Mouse (Mus musculus): Measurements from ENCODE around the gene A630073D07Rik. TPM values are rescaled to one million over a fixed set of nuclear protein-coding genes. Genes with fewer than 3 reads are reported as not detected.
"Not testable (repeated sequence)": the region's sequence is repeated elsewhere in the genome, so short reads cannot be mapped to it uniquely, and the experiment has no call there.

A630073D07Rik gene
- not detected in 2 replicates for polyA plus RNA-seq (2014; fragmentation: Nextera tagmentation; extraction: Ambion mirVana)

- no peaks in the 10 kb centered on the region for H3K9me3 ChIP-seq (ENCODE audit: control insufficient read depth, low read depth, low read length)
- no peaks in the 10 kb centered on the region for H3K4me1 ChIP-seq (ENCODE audit: control insufficient read depth, insufficient read depth, low read length)
- no peaks in the 10 kb centered on the region for H3K27me3 ChIP-seq (ENCODE audit: control insufficient read depth, insufficient read depth, low read length)
- ATAC-seq (ENCODE audit: insufficient number of reproducible peaks, insufficient read depth, low FRiP score, low read depth), result no peak
- H3K4me3 ChIP-seq (ENCODE audit: low read depth, low read length), result no peak within 1 kb of the TSS
- H3K4me2 ChIP-seq (replicated peaks; ENCODE audit: low read depth, low read length), result no peak within 1 kb of the TSS
- no peak within 1 kb of the TSS for H3K9ac ChIP-seq (replicated peaks; ENCODE audit: low read depth, low read length)
- WGBS, result 76% methylated on average over 1 of the region's 1 CpGs
- no peaks in the 10 kb centered on the region for H3K36me3 ChIP-seq (ENCODE audit: control insufficient read depth, insufficient read depth, low read length)
- H3K27ac ChIP-seq (ENCODE audit: low read length), result no peak within 1 kb of the TSS
Observed at GRCm38 (mm10) chr6:132651426-132651825, at the start of gene A630073D07Rik. Gene A630073D07Rik (minus strand): TSS chr6:132651526.

- Histone ChIP-seq H3K4me1 (ENCODE audit: control insufficient read depth, insufficient read depth, low read length) (no peaks in the 10 kb centered on the region), H3K36me3 (ENCODE audit: control insufficient read depth, insufficient read depth, low read length) (no peaks in the 10 kb centered on the region), H3K27me3 (ENCODE audit: control insufficient read depth, insufficient read depth, low read length) (no peaks in the 10 kb centered on the region), H3K9me3 (ENCODE audit: control insufficient read depth, low read depth, low read length) (no peaks in the 10 kb centered on the region), H3K4me2 (replicated peaks; ENCODE audit: low read depth, low read length) (no peak within 1 kb of the TSS), H3K9ac (replicated peaks; ENCODE audit: low read depth, low read length) (no peak within 1 kb of the TSS), H3K27ac (ENCODE audit: low read length) (no peak within 1 kb of the TSS), H3K4me3 (ENCODE audit: low read depth, low read length) (no peak within 1 kb of the TSS)
- no peak for ATAC-seq (ENCODE audit: insufficient number of reproducible peaks, insufficient read depth, low FRiP score, low read depth)
- 84% methylated on average over 1 of the region's 1 CpGs for WGBS
Observed at GRCm38 (mm10) chr6:132700907-132701306, 49.6 kb upstream of the A630073D07Rik start, which contains the start of gene Tas2r121. Gene Tas2r121 (minus strand): TSS chr6:132701007.

- not testable (repeated sequence) for H3K4me2 ChIP-seq (replicated peaks; ENCODE audit: low read depth, low read length); H3K4me3 ChIP-seq (ENCODE audit: low read depth, low read length); H3K9ac ChIP-seq (replicated peaks; ENCODE audit: low read depth, low read length); ATAC-seq (ENCODE audit: insufficient number of reproducible peaks, insufficient read depth, low FRiP score, low read depth); H3K27ac ChIP-seq (ENCODE audit: low read length); H3K27me3 ChIP-seq (ENCODE audit: control insufficient read depth, insufficient read depth, low read length); H3K36me3 ChIP-seq (ENCODE audit: control insufficient read depth, insufficient read depth, low read length); H3K9me3 ChIP-seq (ENCODE audit: control insufficient read depth, low read depth, low read length); H3K4me1 ChIP-seq (ENCODE audit: control insufficient read depth, insufficient read depth, low read length)
- 79% methylated on average over 7 of the region's 7 CpGs for WGBS
Observed at GRCm38 (mm10) chr6:132691596-132691995, 40.3 kb upstream of the A630073D07Rik start.

GRCm38 (mm10) chr6:132656653-132657052 is 5.3 kb upstream of the A630073D07Rik start, which contains the start of gene Tas2r120:
Gene Tas2r120 (plus strand): TSS chr6:132656953.
- ATAC-seq (ENCODE audit: insufficient number of reproducible peaks, insufficient read depth, low FRiP score, low read depth), result no peak
- Histone ChIP-seq H3K4me3 (ENCODE audit: low read depth, low read length) (no peak within 1 kb of the TSS), H3K36me3 (ENCODE audit: control insufficient read depth, insufficient read depth, low read length) (no peaks in the 10 kb centered on the region)

GRCm38 (mm10) chr6:132649399-132649798 is 1.9 kb downstream of the A630073D07Rik start:
- no peak for ATAC-seq (ENCODE audit: insufficient number of reproducible peaks, insufficient read depth, low FRiP score, low read depth)
- H3K36me3 ChIP-seq (ENCODE audit: control insufficient read depth, insufficient read depth, low read length), result no peaks in the 10 kb centered on the region
- H3K9me3 ChIP-seq (ENCODE audit: control insufficient read depth, low read depth, low read length), result no peaks in the 10 kb centered on the region
- no peak overlapping the region for H3K4me2 ChIP-seq (replicated peaks; ENCODE audit: low read depth, low read length)
- H3K4me1 ChIP-seq (ENCODE audit: control insufficient read depth, insufficient read depth, low read length), result no peaks in the 10 kb centered on the region
- H3K27me3 ChIP-seq (ENCODE audit: control insufficient read depth, insufficient read depth, low read length), result no peaks in the 10 kb centered on the region
- no peak overlapping the region for H3K9ac ChIP-seq (replicated peaks; ENCODE audit: low read depth, low read length)
- no peak overlapping the region for H3K27ac ChIP-seq (ENCODE audit: low read length)
- no peak overlapping the region for H3K4me3 ChIP-seq (ENCODE audit: low read depth, low read length)

More at GRCm38 (mm10) chr6:132656653-132657052, 5.3 kb upstream of the A630073D07Rik start, which contains the start of gene Tas2r120:
- no peak within 1 kb of the TSS for H3K27ac ChIP-seq (ENCODE audit: low read length)
- no peaks in the 10 kb centered on the region for H3K9me3 ChIP-seq (ENCODE audit: control insufficient read depth, low read depth, low read length)
- H3K4me1 ChIP-seq (ENCODE audit: control insufficient read depth, insufficient read depth, low read length), result no peaks in the 10 kb centered on the region
- no peak within 1 kb of the TSS for H3K9ac ChIP-seq (replicated peaks; ENCODE audit: low read depth, low read length)
- H3K4me2 ChIP-seq (replicated peaks; ENCODE audit: low read depth, low read length), result no peak within 1 kb of the TSS
- no peaks in the 10 kb centered on the region for H3K27me3 ChIP-seq (ENCODE audit: control insufficient read depth, insufficient read depth, low read length)

GRCm38 (mm10) chr6:132595613-132596012 is 55.7 kb downstream of the A630073D07Rik start, which contains the start of gene Prp2:
Gene Prp2 (plus strand): TSS chr6:132595913.
- H3K27ac ChIP-seq (ENCODE audit: low read length); H3K9me3 ChIP-seq (ENCODE audit: control insufficient read depth, low read depth, low read length); H3K4me2 ChIP-seq (replicated peaks; ENCODE audit: low read depth, low read length); H3K36me3 ChIP-seq (ENCODE audit: control insufficient read depth, insufficient read depth, low read length); H3K27me3 ChIP-seq (ENCODE audit: control insufficient read depth, insufficient read depth, low read length); ATAC-seq (ENCODE audit: insufficient number of reproducible peaks, insufficient read depth, low FRiP score, low read depth); H3K9ac ChIP-seq (replicated peaks; ENCODE audit: low read depth, low read length); H3K4me1 ChIP-seq (ENCODE audit: control insufficient read depth, insufficient read depth, low read length); H3K4me3 ChIP-seq (ENCODE audit: low read depth, low read length): not testable (repeated sequence)
- WGBS, result 61% methylated on average over 2 of the region's 2 CpGs

Other genes with a start within 250 kb of the A630073D07Rik start
- not detected in 2 replicates for gene Prh1, start 81.7 kb downstream of the A630073D07Rik start, polyA plus RNA-seq (2014; fragmentation: Nextera tagmentation; extraction: Ambion mirVana)
- not detected in 2 replicates for gene Prp2, start 55.6 kb downstream of the A630073D07Rik start, polyA plus RNA-seq (2014; fragmentation: Nextera tagmentation; extraction: Ambion mirVana)
- not detected in 2 replicates for gene Tas2r120, start 5.4 kb upstream of the A630073D07Rik start, polyA plus RNA-seq (2014; fragmentation: Nextera tagmentation; extraction: Ambion mirVana)
- not detected in 2 replicates for gene Tas2r121, start 49.5 kb upstream of the A630073D07Rik start, polyA plus RNA-seq (2014; fragmentation: Nextera tagmentation; extraction: Ambion mirVana)
- not detected in 2 replicates for gene Tas2r122, start 60.4 kb upstream of the A630073D07Rik start, polyA plus RNA-seq (2014; fragmentation: Nextera tagmentation; extraction: Ambion mirVana)
- not detected in 2 replicates for gene Tas2r115, start 86.5 kb upstream of the A630073D07Rik start, polyA plus RNA-seq (2014; fragmentation: Nextera tagmentation; extraction: Ambion mirVana)
- not detected in 2 replicates for gene Tas2r124, start 103.2 kb upstream of the A630073D07Rik start, polyA plus RNA-seq (2014; fragmentation: Nextera tagmentation; extraction: Ambion mirVana)
- not detected in 2 replicates for gene Tas2r102, start 110.6 kb upstream of the A630073D07Rik start, polyA plus RNA-seq (2014; fragmentation: Nextera tagmentation; extraction: Ambion mirVana)
- gene Tas2r136, start 126.6 kb upstream of the A630073D07Rik start, polyA plus RNA-seq (2014; fragmentation: Nextera tagmentation; extraction: Ambion mirVana), result not detected in 2 replicates
- gene Tas2r117, start 151.3 kb upstream of the A630073D07Rik start, polyA plus RNA-seq (2014; fragmentation: Nextera tagmentation; extraction: Ambion mirVana), result not detected in 2 replicates
- not detected in 2 replicates for gene Tas2r123, start 195.6 kb upstream of the A630073D07Rik start, polyA plus RNA-seq (2014; fragmentation: Nextera tagmentation; extraction: Ambion mirVana)
- gene Tas2r116, start 203.9 kb upstream of the A630073D07Rik start, polyA plus RNA-seq (2014; fragmentation: Nextera tagmentation; extraction: Ambion mirVana), result not detected in 2 replicates
- not detected in 2 replicates for gene Tas2r110, start 216.5 kb upstream of the A630073D07Rik start, polyA plus RNA-seq (2014; fragmentation: Nextera tagmentation; extraction: Ambion mirVana)
- not detected in 2 replicates for gene Tas2r113, start 241.5 kb upstream of the A630073D07Rik start, polyA plus RNA-seq (2014; fragmentation: Nextera tagmentation; extraction: Ambion mirVana)

Data from stomach, embryonic 14.5 days (tissue).